Mouse (Mus musculus): Measurements from ENCODE around the gene Coq10b. TPM values are rescaled to one million over a fixed set of nuclear protein-coding genes. Genes with fewer than 3 reads are reported as not detected.
A peak's percentile ranks its signal among the peaks of the same experiment; 100 is the strongest.

Gene Coq10b
- polyA plus RNA-seq, 1 experiment from 2014 or later = 18.2 TPM

DNA sequence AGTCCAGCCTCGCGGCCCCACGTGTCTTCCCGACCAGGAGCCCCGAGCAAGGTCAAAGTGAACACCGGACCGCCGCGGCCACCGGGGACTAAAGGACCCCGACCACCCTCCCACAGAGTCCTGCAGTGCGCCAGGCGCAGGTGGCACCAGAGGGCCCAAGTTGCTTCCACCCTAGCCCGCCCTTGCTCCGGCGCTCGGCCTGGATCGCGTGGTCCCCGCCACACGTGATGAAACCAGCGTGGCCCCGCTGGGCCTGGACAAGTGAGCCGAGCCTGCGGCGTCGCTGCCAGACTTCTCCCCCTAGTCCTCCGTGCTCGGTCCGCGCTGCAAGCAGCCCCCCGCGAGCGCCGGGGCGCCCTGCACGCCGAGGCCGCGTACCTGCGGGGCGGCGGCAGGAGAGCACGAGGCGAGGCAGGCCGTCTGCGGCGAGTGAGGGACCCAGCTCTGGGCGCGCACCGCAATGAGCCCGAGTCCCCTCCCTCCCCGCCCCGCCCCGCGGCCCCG lies 34.9 kb downstream of the Coq10b start:
- 0% methylated on average over 56 of the region's 57 CpGs for WGBS

DNA sequence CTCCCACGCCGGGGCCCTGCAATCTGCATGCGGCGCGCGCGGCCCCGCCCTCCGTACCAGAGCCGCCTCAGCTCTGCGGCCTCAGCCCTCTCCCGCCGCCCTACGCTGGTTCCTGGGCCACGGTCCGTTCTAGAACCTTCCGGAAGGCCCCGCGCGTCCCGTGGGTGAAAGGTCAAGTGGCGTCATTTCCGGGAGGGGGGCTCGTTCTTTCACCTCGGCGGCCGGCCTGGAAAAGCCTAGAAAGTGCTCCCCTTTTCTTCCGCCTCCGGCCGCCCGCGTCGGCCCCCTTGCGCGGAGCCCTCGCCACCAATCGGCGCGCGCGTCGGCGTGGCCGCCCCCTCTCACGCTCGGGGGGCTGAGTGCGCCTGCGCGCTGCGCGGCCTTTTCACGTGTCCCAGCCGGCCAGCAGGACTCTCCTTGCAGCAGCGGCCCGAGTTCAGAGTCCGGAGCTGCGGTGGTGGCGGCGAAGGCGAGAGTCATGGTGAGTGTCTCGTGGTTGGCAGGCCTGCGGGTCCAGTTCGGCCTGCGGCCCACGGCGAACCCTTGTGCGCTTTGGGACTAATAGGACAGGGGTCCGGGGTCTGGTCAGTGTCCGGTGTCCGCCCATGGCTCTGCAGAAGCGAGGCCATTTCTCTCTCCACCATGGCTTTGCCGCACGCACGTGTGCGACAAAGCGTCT lies 35.5 kb downstream of the Coq10b start, which contains the start of the genes Hspe1 and Hspd1:
Hspe1 (plus strand) TSS at position 201 of the 679 bp plus-strand sequence.
Hspd1 (minus strand) TSS at position 312 of the 679 bp plus-strand sequence.
- WGBS = under 1% methylated on average over 76 of the region's 76 CpGs
- ATAC-seq (ENCODE audit: insufficient number of reproducible peaks, insufficient read depth, low FRiP score, low TSS enrichment, low read depth) = peak; percentile 92
- H3K4me1 ChIP-seq = peaks cover 35% of the 10 kb centered on the region

More for the DNA sequence above, 34.9 kb downstream of the Coq10b start:
- H3K4me3 ChIP-seq = peak overlapping the region; percentile 97
- H3K36me3 ChIP-seq = peaks cover 54% of the 10 kb centered on the region
- peak; percentile 53 for ATAC-seq (ENCODE audit: insufficient number of reproducible peaks, insufficient read depth, low FRiP score, low TSS enrichment, low read depth)
- H3K4me1 ChIP-seq = peaks cover 35% of the 10 kb centered on the region
- 0 out of 2 replicates have a peak, but pooled peaks cover 3% of the 10 kb centered on the region for H3K9me3 ChIP-seq
- peak overlapping the region; percentile 93 for H3K27ac ChIP-seq
- peak overlapping the region; percentile 92 for H3K4me2 ChIP-seq
- peak overlapping the region; percentile 94 for H3K9ac ChIP-seq
- H3K27me3 ChIP-seq = no peaks in the 10 kb centered on the region

DNA sequence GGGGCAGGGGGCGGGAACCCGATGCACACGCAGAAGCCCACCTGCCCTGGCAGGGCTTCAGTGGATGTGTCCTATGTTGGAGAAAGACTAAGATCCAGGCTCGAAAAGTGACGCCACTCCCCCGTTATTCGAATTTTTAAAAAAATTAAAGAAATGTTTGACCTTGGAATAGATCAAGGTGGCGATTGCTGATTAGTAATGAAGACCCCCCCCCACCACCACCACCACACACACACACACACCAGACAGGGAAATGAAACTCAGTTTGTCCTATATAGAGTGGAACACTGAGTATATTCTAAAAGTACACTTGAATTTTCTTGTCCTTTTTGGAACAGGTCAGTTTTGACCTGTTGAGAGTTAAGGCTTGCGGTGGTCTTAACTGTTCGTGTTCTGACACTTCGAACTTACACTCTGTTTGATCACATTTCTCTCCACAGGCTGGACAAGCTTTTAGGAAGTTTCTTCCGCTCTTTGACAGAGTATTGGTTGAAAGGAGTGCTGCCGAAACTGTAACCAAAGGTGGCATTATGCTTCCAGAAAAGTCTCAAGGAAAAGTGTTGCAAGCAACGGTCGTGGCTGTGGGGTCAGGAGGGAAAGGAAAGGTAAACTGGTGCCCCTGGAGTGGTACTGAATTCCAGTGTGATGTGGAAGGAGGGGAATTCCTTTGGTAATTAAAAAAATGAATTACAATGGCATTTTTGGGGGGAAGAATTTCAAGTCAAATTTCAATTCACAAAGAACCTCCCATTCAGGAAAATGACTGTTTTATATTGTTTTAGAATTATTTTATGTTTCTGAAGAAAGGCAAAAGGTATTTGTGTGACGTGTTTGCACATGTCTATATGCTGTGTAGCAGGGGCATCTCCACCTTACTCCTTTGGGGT lies 36.3 kb downstream of the Coq10b start:
- Histone ChIP-seq H3K27me3 (no peaks in the 10 kb centered on the region), H3K36me3 (peaks cover 52% of the 10 kb centered on the region), H3K9ac (peak overlapping the region; percentile 94), H3K9me3 (no peaks in the 10 kb centered on the region), H3K4me3 (peak overlapping the region; percentile 97), H3K27ac (peak overlapping the region; percentile 93), H3K4me2 (peak overlapping the region; percentile 92), H3K4me1 (peaks cover 35% of the 10 kb centered on the region)
- WGBS = 6% methylated on average over 16 of the region's 16 CpGs
- no peak for ATAC-seq (ENCODE audit: insufficient number of reproducible peaks, insufficient read depth, low FRiP score, low TSS enrichment, low read depth)

More for the DNA sequence above, 35.5 kb downstream of the Coq10b start, which contains the start of the genes Hspe1 and Hspd1:
- Histone ChIP-seq H3K4me3 (peak within 1 kb of the TSS; percentile 97), H3K9me3 (no peaks in the 10 kb centered on the region), H3K27ac (peak within 1 kb of the TSS; percentile 93), H3K9ac (peak within 1 kb of the TSS; percentile 94), H3K4me2 (peak within 1 kb of the TSS; percentile 92), H3K27me3 (no peaks in the 10 kb centered on the region), H3K36me3 (peaks cover 53% of the 10 kb centered on the region)

DNA sequence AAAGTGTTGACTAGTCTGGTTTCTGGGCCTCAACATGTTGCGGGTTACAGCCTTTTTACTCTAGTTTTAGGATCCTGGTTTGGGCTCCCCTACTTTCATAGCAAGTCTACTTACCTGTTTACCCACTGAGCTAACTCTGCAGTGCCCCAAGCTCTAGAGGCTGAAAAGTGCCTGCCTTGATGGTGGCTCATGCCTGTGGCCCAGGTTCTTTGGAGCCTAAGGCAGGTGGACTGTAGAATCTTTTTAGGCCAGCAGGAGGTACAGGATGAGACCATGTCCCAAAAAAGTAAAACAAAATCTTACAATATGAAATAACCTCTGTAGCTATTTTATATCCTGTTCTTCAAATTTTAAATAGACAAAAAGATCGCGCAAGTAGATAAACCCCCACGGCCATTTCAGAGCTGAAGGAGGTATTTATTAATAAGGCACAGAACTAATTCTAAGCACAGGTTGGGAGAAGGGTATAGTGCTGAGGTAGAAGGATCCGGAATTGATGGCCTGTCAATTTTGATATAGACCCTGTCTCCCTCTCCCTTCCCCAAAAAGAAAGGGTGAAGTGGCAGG lies 37.0 kb downstream of the Coq10b start:
- 89% methylated on average over 5 of the region's 5 CpGs for WGBS
- Histone ChIP-seq H3K9ac (peak overlapping the region; percentile 57; the same call in 1 of the 2 replicates), H3K4me2 (peak overlapping the region; percentile 92), H3K4me3 (peak overlapping the region; percentile 97), H3K4me1 (peaks cover 29% of the 10 kb centered on the region), H3K36me3 (peaks cover 45% of the 10 kb centered on the region), H3K27me3 (no peaks in the 10 kb centered on the region), H3K27ac (no peak overlapping the region), H3K9me3 (no peaks in the 10 kb centered on the region)
- ATAC-seq (ENCODE audit: insufficient number of reproducible peaks, insufficient read depth, low FRiP score, low TSS enrichment, low read depth) = no peak

DNA sequence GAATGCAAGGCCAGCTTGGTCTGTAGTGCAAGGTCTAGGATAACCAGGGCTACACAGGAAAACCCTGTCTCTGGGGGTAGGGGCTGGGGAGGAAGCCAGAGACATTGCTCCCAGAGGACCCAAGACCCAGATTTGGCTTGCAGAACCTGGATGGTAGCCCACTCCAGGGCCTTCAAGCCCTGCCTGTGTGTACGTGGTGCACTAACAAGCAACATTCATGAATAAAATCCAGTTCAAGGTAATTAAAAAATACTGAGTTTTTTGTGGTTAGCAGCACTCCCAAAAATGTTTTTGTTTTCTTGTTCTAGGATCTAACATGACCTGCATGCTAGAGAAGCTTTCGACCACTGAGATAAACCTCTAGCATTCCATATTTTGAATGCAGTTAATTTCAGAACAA lies 39.5 kb downstream of the Coq10b start:
- H3K9me3 ChIP-seq = no peaks in the 10 kb centered on the region
- WGBS = 81% methylated on average over 2 of the region's 2 CpGs
- no peaks in the 10 kb centered on the region for H3K27me3 ChIP-seq

DNA sequence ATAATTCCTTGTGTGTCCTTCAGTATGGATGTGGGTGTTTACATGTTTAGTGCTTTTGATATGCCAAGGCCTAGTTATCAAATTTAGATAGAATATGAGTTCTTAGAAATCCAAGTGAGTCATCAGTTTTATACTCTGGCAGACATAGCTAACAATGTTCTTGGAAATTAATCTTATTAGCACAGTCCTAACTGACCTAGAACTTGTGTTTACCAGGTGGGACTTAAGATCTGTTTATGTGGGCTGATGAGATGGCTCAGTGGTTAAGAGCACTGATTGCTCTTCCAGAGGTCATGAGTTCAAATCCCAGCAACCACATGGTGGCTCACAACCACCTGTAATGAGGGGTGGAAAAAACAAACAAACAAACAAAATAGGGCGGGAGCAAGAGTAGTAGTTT lies 39.9 kb downstream of the Coq10b start:
- no peak overlapping the region for H3K4me3 ChIP-seq
- H3K27me3 ChIP-seq = no peaks in the 10 kb centered on the region
- H3K4me1 ChIP-seq = peaks cover 9% of the 10 kb centered on the region
- 83% methylated on average over 1 of the region's 1 CpGs for WGBS
- H3K27ac ChIP-seq = no peak overlapping the region
- H3K36me3 ChIP-seq = peaks cover 32% of the 10 kb centered on the region
- ATAC-seq (ENCODE audit: insufficient number of reproducible peaks, insufficient read depth, low FRiP score, low TSS enrichment, low read depth) = no peak
- H3K9me3 ChIP-seq = no peaks in the 10 kb centered on the region
- no peak overlapping the region for H3K4me2 ChIP-seq
- no peak overlapping the region for H3K9ac ChIP-seq

More for the DNA sequence above, 39.5 kb downstream of the Coq10b start:
- no peak overlapping the region for H3K4me3 ChIP-seq
- peaks cover 9% of the 10 kb centered on the region for H3K4me1 ChIP-seq
- H3K36me3 ChIP-seq = peaks cover 32% of the 10 kb centered on the region
- no peak overlapping the region for H3K9ac ChIP-seq
- H3K27ac ChIP-seq = no peak overlapping the region
- H3K4me2 ChIP-seq = no peak overlapping the region
- ATAC-seq (ENCODE audit: insufficient number of reproducible peaks, insufficient read depth, low FRiP score, low TSS enrichment, low read depth) = no peak

DNA sequence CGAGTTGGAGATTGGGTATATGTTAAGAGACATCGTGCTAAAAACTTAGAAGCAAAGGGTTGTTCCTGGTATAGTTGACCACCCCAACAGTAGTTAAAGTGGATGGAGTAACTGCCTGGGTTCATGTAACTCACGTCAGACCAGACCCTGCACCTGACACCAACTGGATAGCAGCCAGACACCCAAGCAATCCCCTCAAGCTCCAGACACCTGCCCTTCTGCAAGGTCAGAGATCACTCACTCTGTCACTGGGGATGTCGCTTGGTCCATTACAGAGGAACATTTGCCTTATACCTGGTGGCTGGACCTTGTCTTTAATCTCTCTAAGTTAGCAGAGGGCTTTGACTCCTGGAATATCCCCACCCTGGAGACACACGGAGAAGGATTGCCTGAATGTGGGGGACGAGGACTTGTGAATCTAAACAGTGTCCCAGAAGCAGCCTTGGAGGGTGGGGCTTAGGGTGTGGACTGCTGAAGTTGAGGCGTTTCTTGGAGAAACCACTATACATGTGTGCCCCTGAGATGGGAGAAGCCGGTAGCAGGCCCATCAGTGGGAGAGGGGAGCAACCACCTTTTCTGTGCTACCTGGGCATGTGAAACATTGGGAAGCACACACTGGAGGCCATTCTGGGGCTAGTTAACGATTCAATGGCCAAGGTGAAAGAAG lies 54.5 kb downstream of the Coq10b start:
- H3K4me2 ChIP-seq = no peak overlapping the region
- 84% methylated on average over 9 of the region's 9 CpGs for WGBS
- H3K36me3 ChIP-seq = no peaks in the 10 kb centered on the region
- ATAC-seq (ENCODE audit: insufficient number of reproducible peaks, insufficient read depth, low FRiP score, low TSS enrichment, low read depth) = no peak
- no peak overlapping the region for H3K27ac ChIP-seq
- H3K4me1 ChIP-seq = no peaks in the 10 kb centered on the region
- H3K4me3 ChIP-seq = no peak overlapping the region
- H3K9me3 ChIP-seq = no peaks in the 10 kb centered on the region
- no peaks in the 10 kb centered on the region for H3K27me3 ChIP-seq
- H3K9ac ChIP-seq = no peak overlapping the region

DNA sequence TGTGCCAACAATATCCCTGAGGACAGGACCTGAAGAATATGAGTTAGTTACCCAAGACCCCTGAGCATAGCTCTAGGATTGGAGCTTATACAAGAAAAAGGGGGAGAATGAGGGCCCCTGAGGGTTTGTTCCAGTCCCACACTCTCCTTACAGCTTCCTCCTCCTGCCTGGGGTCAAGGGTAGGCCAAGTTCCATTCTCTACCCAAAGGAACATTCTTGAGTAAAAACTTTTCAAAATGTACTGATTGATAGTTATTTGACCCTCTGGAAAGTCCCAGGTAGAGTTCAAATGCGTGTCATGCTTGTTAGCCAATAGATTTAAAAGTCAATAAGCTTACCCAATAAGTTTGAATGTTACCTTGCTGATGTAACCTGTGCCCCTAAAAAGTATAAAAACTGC lies 55.1 kb downstream of the Coq10b start:
- no peak for ATAC-seq (ENCODE audit: insufficient number of reproducible peaks, insufficient read depth, low FRiP score, low TSS enrichment, low read depth)
- Histone ChIP-seq H3K4me1 (no peaks in the 10 kb centered on the region), H3K4me2 (no peak overlapping the region), H3K27ac (no peak overlapping the region), H3K9me3 (no peaks in the 10 kb centered on the region), H3K27me3 (no peaks in the 10 kb centered on the region), H3K9ac (no peak overlapping the region), H3K36me3 (no peaks in the 10 kb centered on the region), H3K4me3 (no peak overlapping the region)
- 88% methylated on average over 1 of the region's 1 CpGs for WGBS

DNA sequence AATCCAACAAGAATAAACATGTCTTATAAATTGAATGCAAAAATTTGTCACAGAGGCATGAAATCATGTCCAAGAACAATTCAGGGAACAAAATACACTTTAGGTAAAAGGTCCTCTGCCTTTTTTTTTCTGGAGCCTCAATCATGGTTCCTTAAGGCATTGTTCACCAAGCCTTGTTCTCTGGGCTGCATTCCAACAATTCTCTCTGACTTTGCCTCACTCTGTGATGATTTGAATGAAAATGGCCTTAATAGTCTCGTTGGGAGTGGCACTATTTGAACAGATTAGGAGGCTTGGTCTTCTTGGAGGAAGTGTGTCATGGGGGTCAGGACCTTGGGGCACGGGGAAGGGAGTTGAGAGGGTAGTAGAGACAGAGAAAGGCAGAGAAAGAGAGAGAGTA lies 55.9 kb downstream of the Coq10b start:
- Histone ChIP-seq H3K4me3 (no peak overlapping the region), H3K27ac (no peak overlapping the region), H3K4me2 (no peak overlapping the region), H3K4me1 (no peaks in the 10 kb centered on the region), H3K9ac (no peak overlapping the region), H3K27me3 (no peaks in the 10 kb centered on the region), H3K36me3 (no peaks in the 10 kb centered on the region), H3K9me3 (no peaks in the 10 kb centered on the region)
- no peak for ATAC-seq (ENCODE audit: insufficient number of reproducible peaks, insufficient read depth, low FRiP score, low TSS enrichment, low read depth)
- WGBS = 54% methylated on average over 2 of the region's 2 CpGs

DNA sequence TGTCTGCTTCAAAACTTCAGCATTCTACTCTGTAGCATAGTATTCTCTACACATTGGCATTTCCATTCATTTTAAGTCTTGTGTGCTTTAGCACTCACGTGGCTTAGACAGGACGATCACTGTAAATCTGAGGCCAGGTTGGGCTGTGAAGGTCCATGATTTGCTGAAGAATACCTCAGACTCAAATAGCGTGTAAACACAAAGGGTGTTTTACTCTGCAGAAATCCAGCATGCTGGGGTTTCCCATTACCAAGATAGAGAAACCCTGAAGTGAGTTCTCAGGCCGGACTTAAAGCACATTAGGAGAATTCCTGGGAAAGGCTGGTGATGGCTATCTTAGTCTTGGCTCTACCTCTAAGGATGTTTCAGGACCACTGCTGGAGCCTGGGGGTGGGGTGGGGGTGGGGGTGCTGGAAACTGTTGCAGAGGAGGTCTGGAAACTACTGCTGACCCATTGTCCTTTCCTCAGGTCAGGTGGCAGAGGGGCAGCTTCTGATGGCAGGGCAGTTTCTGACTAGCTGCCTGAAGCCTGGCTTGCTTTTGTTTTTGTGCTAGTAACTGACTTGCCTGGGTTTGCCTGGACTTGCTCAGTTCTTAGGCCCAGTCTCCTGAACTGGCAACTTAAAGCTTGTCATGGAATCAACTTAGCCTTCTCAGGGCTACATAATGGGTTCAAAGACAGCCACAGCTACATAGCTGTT lies 56.6 kb downstream of the Coq10b start:
- WGBS = 83% methylated on average over 4 of the region's 4 CpGs
- no peak for ATAC-seq (ENCODE audit: insufficient number of reproducible peaks, insufficient read depth, low FRiP score, low TSS enrichment, low read depth)
- no peak overlapping the region for H3K4me3 ChIP-seq
- no peak overlapping the region for H3K27ac ChIP-seq
- H3K9ac ChIP-seq = no peak overlapping the region
- no peaks in the 10 kb centered on the region for H3K36me3 ChIP-seq
- no peak overlapping the region for H3K4me2 ChIP-seq
- no peaks in the 10 kb centered on the region for H3K4me1 ChIP-seq
- H3K27me3 ChIP-seq = no peaks in the 10 kb centered on the region
- no peaks in the 10 kb centered on the region for H3K9me3 ChIP-seq
